Mouse (Mus musculus) bone marrow, adult 2 months (tissue): Measurements from ENCODE around the gene Ltn1.

Experiments used
- CTCF ChIP-seq: fragments of 200-500 bp; IDR thresholded peaks from 2 replicates; pipeline ENCODE4 v1.5.1; 2011; ENCODE audit warnings: low read length, control low read depth; ENCODE audit not compliant: control insufficient read depth, insufficient read depth
- POLR2A ChIP-seq: fragments of 200-500 bp; IDR thresholded peaks from 2 replicates; pipeline ENCODE4 v1.6.1; 2011; ENCODE audit warnings: low read depth, mild to moderate bottlenecking, control low read depth, low read length, borderline replicate concordance; ENCODE audit not compliant: control insufficient read depth

GRCm38 (mm10) chr16:87455180-87455611, 22.8 kb upstream of the Ltn1 start:
- TF ChIP-seq POLR2A (no peak), CTCF (no peak)
